Mouse (Mus musculus): ENCODE data around the gene 1700008O03Rik.

1700008O03Rik gene

DNA sequence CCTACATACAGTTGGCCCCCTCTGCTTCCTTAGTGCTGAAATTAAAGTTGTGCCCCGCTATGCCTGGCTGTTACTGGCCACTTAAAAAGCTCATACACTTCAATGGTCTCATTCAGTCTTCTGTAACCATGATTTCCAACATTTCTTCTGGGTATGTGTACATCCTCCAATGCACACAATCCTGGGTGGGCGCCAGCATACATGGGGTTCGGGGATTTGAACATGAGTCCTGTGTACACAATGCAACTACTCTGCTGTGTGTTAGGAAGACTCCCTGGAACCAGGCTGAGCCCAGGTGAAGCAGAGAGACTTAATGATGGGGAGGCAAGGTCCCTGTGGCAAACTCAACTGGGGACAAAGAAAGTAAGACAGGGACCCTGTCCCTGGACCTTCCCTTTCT, 9.8 kb downstream of the 1700008O03Rik start:
- in situ Hi-C loops (cut with MboI, MseI) = no loop called here

DNA sequence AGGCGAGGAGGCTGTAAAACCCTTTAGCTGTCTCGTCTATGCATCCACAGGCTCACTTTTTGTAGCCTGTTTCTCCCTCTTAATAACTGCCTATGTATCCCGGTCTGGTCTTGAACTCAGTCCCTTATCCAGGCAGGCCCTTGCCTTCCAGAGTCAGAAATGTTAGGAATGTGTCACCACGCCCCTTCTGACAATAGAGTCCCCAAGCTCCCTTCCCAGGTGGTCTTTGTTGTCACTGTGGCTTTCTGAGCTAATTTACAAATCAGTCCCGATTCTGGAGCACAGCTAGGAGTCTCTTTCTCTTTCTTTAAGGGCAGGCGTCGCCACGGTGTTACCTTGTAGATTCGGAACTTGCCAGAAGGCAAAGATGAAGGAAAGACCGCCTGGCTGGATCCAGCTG, 10.4 kb downstream of the 1700008O03Rik start:
- in situ Hi-C loops (cut with MboI, MseI) = no loop called here

DNA sequence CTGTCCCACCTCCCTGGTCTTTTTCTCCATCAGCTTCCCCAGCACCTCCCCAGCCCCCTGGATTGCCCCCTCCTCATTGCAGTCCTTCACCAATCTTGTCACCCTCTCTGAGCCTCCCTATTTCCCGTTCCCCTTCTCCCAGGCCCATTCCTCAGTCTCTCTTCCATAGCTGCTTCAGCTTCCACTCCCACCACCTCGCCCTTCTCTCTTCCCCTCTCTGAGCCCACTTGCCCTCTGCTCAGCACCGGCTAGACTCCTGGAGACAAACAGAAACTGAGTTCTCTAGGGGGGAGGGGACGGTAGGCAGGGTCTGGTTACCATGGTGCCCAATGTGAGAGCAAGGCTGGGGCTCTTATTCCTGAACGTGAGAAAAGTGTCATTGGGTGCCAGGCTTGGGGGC, 10.9 kb downstream of the 1700008O03Rik start:
- in situ Hi-C loops (cut with MboI, MseI) = no loop called here

DNA sequence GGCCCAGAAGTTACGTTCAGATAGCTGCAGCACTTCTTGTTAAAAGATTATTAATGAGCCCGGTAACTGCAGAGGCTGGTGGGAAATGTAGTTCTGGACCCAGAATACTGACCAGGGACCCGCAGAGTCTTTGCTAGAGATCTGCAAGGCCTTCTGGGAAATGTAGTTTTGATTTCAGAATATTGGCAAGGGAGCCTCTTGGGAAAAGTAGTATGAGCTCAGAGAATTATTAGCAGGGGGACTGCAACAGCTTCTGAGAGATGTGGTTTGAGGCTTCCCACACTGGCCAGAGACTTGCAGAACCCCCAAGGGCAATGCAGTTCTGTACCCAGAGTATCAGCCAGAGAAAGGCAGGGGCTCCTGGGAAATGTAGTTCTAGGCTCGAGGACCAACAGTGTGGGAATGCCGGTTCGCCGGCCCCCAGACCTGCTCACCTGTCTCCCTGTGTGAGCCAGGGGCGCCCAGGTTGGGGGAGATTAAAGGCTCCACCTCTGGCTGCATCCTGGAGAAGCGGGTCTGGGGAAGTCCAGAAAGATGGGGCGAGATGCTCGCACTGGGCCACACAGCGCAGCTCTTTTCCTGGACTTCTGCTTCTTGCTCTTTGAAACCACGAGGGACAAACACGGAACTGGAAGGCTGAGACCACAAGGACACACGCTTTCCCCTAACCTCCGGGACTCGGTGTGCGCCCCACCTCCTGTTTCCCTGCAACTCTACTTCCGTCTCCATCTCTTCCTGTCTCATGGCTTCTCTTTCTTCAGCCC, 11.5 kb downstream of the 1700008O03Rik start:
- in situ Hi-C loops (cut with MboI, MseI) = no loop called here

DNA sequence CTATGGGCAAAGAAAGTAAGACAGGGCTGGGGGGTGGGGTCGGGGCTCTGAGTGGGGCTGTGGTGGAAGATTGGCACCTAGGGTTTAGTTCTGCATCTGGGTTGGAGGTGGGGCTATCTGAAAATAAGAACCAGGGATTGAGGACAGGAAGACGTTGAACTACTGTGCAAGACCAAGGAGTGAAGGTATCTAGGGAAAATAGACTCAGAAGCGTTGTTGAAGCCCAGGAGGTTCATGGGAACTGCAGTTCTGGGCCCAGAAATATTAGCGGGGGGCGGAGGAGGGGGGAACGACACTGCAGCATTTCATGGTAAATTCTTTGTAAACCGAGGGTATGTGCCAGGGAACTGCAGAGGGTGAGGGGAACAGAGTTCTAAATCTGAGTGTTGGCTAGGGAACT, 12.2 kb downstream of the 1700008O03Rik start:
- in situ Hi-C loops (cut with MboI, MseI) = no loop called here

DNA sequence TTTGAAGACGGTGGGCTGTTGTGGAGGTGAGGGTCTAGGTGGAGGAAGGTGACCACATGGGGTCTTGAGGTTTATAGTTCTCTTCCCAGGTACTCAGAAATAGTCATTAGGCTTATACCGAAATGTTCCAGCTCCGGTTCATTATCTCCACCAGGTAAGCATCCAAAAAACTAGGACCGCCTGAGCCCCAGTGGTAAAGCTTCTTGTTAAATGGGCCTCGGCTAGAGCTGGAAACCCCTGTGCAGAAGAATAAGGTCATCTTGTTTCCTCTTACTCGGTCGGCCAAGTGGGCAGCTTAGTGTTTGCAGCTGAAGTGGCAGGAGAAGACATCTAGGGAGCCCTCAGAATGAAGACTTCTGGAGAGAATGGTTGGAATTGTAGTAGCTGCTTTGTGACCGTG, 12.9 kb downstream of the 1700008O03Rik start:
- in situ Hi-C loops (cut with MboI, MseI) = no loop called here

DNA sequence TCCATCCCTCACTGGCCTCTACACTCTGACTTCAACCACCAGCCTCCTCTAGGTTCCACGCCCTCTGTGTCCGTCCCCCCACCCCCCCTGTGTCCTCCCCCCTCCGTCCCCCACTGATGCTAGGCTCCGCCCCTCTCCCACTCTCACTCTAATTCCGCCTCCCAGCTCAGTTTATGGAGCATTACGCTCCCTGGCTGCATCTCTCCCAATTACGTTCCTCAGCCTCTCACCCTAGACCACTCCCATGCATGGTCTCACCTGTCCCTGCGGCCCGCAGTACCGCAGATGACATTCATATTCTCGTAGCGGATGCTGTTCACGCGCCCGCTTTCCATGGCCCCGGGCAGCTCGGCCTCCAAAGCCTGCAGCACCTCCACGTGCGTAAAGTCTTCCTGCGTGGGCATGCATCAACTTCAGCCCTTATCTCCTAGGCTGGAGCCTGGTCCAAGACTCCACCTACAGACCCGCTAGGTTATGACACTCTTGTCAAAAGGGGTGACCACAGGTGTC, 24.8 kb downstream of the 1700008O03Rik start:
- in situ Hi-C loops (cut with MboI, MseI) = no loop called here

DNA sequence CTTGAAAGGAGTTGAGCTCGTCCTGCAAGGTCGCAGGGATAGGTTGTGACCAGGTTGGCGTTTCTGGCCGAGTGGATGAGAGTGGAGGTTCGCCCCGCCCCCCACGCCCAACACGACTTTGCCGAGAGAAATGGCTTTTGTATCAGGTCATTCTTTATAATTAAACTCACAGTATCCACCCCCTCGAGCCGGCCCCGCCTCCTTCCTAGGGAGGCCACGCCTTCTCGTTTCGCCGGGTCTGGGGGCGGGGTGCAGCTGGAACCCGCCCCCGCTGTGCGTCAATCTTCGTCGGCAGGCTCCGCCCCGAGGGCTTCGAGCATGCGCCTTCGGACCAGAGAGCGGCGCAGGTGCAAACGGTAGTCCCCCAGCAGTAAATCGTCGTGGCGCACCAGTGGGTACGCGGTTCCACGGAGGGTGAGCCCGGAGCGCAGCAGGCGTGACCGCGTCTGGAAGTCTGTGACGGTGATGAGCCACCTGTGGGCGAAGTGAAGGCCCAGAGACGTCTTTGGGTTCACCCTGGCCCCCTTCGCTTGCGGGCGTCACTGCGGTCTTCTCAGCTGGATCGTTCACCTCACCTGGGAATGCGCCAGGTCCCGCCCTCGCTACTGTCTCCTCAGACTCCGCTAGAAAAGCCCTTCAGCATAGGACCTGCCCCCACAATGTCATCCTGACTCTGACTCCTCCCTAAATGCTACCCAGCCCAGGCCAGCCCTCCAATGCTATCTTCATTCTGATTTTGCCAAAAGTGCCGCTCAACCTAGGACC, 25.5 kb downstream of the 1700008O03Rik start:
- in situ Hi-C loops (cut with MboI, MseI) = no loop called here

DNA sequence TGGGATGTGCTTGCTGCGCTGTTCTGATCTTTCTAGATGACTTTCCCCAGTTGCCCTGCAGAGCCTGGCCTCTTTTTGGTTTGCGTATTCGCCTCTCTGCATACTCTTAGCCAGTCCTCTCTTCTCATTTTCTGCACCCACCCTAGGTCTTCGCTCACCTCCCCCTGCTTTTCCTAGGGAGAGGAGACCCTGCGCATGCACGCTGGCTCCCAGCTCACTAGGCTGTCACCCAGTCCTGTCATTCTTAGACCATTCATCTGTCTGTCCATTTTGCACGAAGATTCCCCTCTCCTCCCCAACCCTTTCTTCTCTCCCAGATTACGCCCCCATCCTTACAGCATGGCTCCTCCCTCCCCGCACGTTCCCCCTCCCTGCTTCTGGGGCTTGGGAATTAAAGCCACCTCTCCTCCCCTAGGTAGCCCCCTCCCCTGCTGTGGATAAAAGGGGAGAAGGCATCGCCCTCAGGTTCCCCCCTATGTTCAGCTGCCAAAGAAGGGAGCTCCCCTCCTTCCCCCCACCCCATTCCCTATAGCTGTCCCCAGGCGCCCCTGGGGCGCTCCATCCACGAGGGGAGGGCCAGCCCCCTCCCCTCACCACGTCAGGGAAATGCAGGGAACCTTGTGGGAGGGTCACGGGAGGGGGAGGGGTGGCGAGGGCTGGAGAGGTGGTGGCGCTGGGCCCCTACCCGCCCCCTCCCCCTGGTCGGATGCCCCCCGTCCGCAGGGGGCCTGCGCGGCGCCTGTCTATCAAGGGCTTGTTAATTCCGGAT, 26.6 kb downstream of the 1700008O03Rik start:
- in situ Hi-C loops (cut with MboI, MseI) = no loop called here

DNA sequence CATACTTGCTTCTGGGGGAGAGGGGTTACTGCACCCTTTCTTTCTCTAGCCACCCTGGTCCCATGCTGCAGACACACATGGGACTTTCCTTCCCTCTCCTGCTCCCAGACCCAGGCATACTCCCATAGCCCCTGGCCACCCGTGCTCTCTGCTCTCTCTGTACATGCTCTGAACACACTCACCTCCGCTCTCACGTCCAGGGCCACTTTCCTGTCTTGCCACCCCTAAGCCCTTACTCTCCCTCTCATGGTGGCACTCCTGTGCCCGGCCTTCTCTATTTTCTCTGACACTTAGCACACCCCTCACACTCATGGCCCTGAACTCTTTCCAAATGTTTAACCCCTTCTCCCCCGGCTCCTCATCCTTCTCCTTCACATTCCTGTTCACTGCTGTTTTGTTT, 27.6 kb downstream of the 1700008O03Rik start:
- in situ Hi-C loops (cut with MboI, MseI) = no loop called here

DNA sequence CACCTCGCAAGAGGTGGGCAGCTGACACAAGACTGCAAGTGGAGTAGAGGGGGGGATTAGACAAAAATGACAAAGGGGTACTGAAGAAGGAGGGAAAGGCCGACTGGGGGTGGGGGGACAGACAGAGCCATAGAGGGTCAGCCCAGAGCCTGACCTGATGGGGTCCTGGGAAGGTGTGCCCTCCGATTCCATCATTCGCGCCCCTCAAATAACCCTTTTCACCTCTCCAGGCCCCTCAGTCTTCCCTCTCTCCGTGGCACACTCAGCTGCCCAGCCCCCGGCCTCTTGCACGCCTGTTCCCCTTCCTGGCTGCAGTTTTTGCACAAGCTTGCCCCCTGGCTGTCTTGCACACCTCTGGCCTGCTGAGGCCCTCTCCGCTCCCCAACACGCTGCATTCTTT, 28.1 kb downstream of the 1700008O03Rik start:
- in situ Hi-C loops (cut with MboI, MseI) = no loop called here

DNA sequence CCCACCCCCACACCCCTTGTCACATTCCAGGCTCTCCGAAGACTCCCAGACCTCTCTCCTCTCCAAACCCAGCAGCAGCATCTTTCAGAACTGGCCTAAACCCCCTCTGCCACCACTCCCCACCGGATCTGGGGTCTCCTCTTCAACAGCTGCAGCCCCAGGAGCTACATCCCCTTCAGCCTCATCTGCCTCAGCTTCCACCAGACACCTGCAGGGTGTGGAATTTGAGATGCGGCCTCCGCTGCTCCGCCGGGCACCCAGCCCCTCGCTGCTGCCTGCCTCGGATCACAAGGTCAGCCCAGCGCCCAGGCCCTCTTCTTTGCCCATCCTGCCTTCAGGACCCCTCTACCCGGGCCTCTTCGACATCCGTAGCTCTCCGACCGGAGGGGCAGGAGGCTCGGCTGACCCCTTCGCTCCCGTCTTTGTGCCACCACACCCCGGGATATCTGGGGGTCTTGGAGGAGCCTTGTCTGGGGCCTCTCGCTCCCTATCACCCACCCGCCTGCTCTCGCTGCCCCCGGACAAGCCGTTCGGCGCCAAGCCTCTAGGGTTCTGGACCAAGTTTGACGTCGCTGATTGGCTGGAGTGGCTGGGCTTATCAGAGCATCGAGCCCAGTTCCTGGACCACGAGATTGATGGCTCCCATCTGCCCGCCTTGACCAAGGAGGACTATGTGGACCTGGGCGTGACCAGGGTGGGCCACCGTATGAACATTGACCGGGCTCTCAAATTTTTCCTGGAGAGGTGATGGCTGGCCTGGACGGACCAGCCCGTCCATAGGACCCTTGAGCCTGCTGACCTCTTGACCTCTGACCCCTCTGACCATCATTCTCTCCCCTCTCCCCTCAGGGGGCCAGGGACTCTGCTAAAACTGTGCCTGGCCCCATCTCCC, 28.8 kb downstream of the 1700008O03Rik start:
- in situ Hi-C loops (cut with MboI, MseI) = no loop called here

DNA sequence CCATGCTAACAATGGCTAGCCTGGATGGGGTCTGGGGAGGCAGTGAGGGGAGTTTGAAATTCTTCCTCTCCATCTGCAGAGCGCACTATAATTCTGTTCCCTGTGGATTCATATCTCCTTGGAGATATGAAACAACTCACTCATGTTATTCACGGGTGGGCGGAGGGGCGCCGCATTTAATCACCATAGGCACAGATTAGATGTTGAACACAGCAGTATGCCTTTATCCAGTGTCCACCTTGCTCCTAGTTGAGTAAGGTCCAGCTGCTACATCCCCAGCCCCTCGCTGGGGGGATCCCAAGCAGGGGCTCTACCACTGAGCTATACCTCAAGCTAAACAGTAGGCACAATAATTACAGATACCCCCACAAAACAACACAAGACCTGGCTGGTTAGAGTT, 30.2 kb downstream of the 1700008O03Rik start:
- in situ Hi-C loops (cut with MboI, MseI) = no loop called here

DNA sequence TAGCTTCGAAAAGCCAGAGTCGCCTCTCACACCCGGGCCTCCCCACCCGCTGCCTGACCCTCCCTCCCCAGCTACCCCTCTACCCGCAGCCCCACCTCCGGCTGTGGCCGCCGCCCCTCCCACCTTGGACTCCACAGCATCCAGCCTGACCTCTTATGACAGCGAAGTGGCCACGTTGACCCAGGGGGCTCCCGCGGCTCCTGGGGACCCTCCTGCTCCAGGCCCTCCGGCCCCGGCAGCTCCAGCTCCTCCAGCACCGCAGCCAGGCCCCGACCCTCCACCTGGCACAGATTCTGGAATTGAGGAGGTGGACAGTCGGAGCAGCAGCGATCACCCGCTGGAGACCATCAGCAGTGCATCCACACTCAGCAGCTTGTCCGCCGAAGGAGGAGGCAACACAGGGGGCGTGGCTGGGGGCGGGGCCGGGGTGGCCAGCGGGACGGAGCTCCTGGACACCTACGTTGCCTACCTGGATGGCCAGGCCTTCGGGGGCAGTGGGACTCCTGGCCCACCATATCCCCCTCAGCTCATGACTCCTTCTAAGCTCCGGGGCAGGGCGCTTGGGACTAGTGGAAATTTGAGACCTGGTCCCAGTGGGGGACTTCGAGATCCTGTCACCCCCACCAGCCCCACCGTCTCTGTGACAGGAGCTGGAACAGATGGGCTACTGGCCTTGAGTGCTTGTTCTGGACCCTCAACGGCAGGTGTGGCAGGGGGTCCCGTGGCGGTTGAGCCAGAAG, 31.8 kb downstream of the 1700008O03Rik start:
- in situ Hi-C loops (cut with MboI, MseI) = loop anchor here (5.0 kb wide), 1 partner anchor 46 kb away; the partner anchor contains the start of gene Clec11a

DNA sequence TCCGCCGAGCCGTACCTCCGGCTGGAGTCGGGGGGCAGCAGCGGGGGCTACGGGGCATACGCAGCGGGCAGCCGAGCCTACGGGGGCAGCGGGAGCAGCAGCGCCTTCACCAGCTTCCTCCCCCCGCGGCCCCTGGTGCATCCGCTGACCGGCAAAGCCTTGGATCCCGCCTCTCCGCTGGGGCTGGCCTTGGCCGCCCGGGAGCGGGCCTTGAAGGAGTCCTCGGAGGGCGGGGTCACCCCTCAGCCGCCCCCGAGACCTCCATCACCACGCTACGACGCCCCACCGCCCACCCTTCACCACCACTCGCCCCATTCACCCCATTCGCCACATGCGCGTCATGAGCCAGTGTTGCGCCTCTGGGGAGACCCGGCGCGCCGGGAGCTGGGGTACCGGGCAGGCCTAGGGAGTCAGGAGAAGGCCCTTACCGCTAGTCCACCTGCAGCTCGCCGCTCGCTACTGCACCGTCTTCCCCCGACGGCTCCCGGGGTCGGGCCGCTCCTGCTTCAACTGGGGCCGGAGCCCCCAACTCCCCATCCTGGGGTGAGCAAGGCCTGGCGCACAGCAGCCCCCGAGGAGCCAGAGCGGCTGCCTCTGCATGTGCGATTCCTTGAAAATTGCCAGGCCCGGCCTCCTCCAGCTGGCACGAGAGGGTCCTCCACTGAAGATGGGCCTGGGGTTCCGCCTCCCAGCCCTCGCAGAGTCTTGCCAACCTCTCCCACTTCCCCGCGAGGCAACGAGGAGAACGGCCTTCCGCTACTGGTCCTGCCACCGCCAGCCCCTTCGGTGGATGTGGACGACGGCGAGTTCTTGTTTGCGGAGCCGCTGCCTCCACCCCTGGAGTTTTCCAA, 32.6 kb downstream of the 1700008O03Rik start:
- in situ Hi-C loops (cut with MboI, MseI) = loop anchor here (5.0 kb wide), 1 partner anchor 46 kb away; the partner anchor contains the start of gene Clec11a

DNA sequence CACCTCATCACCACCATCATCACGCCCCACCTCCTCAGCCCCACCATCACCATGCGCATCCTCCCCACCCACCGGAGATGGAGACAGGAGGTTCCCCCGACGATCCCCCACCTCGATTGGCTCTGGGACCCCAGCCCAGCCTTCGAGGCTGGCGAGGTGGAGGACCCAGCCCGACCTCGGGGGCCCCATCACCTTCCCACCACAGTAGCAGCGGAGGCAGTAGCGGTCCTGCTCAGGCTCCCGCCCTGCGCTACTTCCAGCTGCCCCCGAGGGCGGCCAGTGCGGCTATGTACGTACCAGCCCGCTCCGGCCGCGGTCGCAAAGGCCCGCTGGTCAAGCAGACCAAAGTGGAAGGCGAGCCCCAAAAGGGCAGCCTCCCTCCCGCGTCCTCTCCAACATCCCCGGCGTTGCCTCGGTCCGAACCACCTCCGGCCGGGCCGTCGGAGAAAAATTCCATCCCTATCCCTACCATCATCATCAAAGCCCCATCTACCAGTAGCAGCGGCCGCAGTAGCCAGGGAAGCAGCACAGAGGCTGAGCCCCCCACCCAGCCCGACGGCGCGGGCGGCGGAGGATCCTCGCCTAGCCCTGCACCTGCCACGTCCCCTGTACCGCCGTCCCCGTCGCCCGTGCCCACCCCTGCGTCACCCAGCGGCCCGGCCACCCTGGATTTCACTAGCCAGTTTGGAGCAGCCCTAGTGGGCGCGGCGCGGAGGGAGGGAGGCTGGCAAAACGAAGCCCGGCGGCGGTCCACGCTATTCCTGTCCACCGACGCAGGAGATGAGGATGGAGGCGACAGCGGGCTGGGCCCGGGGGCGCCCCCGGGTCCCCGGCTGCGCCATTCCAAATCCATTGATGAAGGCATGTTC, 33.5 kb downstream of the 1700008O03Rik start:
- in situ Hi-C loops (cut with MboI, MseI) = loop anchor here (5.0 kb wide), 1 partner anchor 45 kb away; the partner anchor contains the start of gene Clec11a

DNA sequence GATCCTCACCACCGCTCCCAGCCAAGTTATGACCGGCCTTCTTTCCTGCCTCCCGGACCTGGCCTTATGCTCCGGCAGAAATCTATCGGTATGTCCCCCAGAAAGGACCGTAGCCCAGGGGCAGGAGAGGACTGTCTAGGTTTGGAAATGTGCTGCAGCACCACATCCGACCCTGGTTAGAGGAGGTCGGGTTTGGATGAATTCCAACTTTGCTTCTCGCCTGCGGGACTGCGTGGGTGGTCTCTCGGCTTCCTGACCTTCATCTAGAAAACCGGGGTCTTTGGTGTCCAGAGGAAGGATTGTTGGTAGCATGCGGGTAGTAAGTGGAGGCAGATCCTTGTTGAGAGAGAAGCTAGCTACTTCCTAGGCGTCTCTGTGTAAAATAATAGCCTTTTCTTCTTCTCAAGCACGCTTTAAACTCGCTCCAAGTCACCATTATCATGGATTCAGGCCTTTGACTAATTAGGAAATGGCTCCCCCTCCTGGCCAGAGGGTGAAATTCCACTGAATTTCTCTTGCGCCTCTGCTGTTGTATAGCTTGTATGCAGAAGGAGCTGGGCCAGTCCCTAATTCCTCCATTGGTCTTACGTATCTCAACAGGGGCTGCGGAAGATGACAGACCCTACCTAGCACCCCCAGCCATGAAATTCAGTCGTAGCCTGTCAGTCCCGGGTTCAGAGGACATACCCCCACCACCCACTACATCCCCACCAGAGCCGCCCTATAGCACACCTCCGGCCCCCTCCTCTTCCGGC, 34.5 kb downstream of the 1700008O03Rik start:
- in situ Hi-C loops (cut with MboI, MseI) = loop anchor here (5.0 kb wide), 1 partner anchor 44 kb away; the partner anchor contains the start of gene Clec11a
